Mouse (Mus musculus) ES-E14 (cell line): ENCODE results near the gene Fras1.

Source experiments
- CHD2 ChIP-seq: IDR thresholded peaks from 2 replicates; pipeline ENCODE4 v1.6.1; 2014; ENCODE audit warnings: mild to moderate bottlenecking, low read depth, low read length, inconsistent platforms
- HCFC1 ChIP-seq: IDR thresholded peaks from 2 replicates; pipeline ENCODE4 v1.6.1; 2012; ENCODE audit warnings: low read length, inconsistent platforms, borderline replicate concordance; ENCODE audit not compliant: insufficient read depth
- MAFK ChIP-seq: IDR thresholded peaks from 2 replicates; pipeline ENCODE4 v1.6.1; 2014; ENCODE audit warnings: mild to moderate bottlenecking, low read depth, low read length, inconsistent platforms; ENCODE audit not compliant: insufficient read depth

- TF ChIP-seq MAFK: no peak
- no peak for TF ChIP-seq HCFC1
- no peak for TF ChIP-seq CHD2
These were observed 409.9 kb downstream of the Fras1 start for GRCm38 (mm10) chr5:96783506-96784288.
